Mouse (Mus musculus) heart, embryonic 14.5 days (tissue): Measurements from ENCODE around the gene Ift43. TPM values are rescaled to one million over a fixed set of nuclear protein-coding genes. Genes with fewer than 3 reads are reported as not detected.
A peak's percentile ranks its signal among the peaks of the same experiment; 100 is the strongest.

Source experiments
- ATAC-seq: fragments of 200-750 bp; cut with Nextera tagmentation; 2 replicates; pipeline ENCODE4 v1.8.0; 2017; ENCODE audit warnings: low read depth, moderate TSS enrichment; ENCODE audit not compliant: insufficient number of reproducible peaks, insufficient read depth, low FRiP score
- H3K27ac ChIP-seq, 2 experiments: fragments of 200-500 bp in 1 of 2; fragments of 300-500 bp in 1 of 2; sonication (generic) in 1 of 2; replicated peaks in 1 of 2; 2 replicates each; pipeline ENCODE4 v1.5.1; 2012 to 2014; ENCODE audit warnings: low read depth in 2 of 2, low read length in 2 of 2, control low read depth in 1 of 2, mild to moderate bottlenecking in 1 of 2, mixed read lengths in 1 of 2; ENCODE audit not compliant: control insufficient read depth in 1 of 2, insufficient read depth in 1 of 2
- H3K27me3 ChIP-seq: fragments of 300-500 bp; sonication (generic); 2 replicates; pipeline ENCODE4 v1.6.1; 2014; ENCODE audit warnings: mild to moderate bottlenecking, low read length, control low read depth; ENCODE audit not compliant: control insufficient read depth, insufficient read depth
- H3K36me3 ChIP-seq: fragments of 300-500 bp; sonication (generic); 2 replicates; pipeline ENCODE4 v1.6.1; 2014; ENCODE audit warnings: mild to moderate bottlenecking, control low read depth, low read length, mixed read lengths; ENCODE audit not compliant: control insufficient read depth, insufficient read depth
- H3K4me1 ChIP-seq, 2 experiments: fragments of 200-500 bp in 1 of 2; fragments of 300-500 bp in 1 of 2; sonication (generic) in 1 of 2; 2 replicates each; pipeline ENCODE4 v1.6.1; 2012 to 2014; ENCODE audit warnings: low read length in 2 of 2, control low read depth in 1 of 2, mixed read lengths in 1 of 2; ENCODE audit not compliant: control insufficient read depth in 2 of 2, insufficient read depth in 2 of 2
- H3K4me2 ChIP-seq: fragments of 300-500 bp; sonication (generic); 2 replicates; pipeline ENCODE4 v1.6.1; 2014; ENCODE audit warnings: mild to moderate bottlenecking, low read length
- H3K4me3 ChIP-seq, 2 experiments: fragments of 200-500 bp in 1 of 2; fragments of 300-500 bp in 1 of 2; sonication (generic) in 1 of 2; 2 replicates each; pipeline ENCODE4 v1.5.1; 2012 to 2014; ENCODE audit warnings: low read length in 2 of 2, mild to moderate bottlenecking in 2 of 2, control low read depth in 1 of 2, low read depth in 1 of 2, moderate library complexity in 1 of 2; ENCODE audit not compliant: control insufficient read depth in 1 of 2, insufficient read depth in 1 of 2
- H3K9ac ChIP-seq: fragments of 300-500 bp; sonication (generic); 2 replicates; pipeline ENCODE4 v1.6.1; 2014; ENCODE audit warnings: mild to moderate bottlenecking, low read length
- H3K9me3 ChIP-seq: fragments of 300-500 bp; sonication (generic); 2 replicates; pipeline ENCODE4 v1.6.1; 2016; ENCODE audit warnings: low read length, control low read depth; ENCODE audit not compliant: control insufficient read depth
- WGBS: fragments of 180-500 bp; shearing (Covaris S2); extraction: QIAGEN DNeasy Blood & Tissue Kit; methylation state at CpG from one replicate; pipeline ENCODE4 v1.1.7; 2014; 5-methylcytosine and 5-hydroxymethylcytosine counted together
- polyA plus RNA-seq: library from polyadenylated mRNA; unstranded; fragments of >200 nt; fragmentation: Nextera tagmentation; extraction: Ambion mirVana; gene quantifications from 2 replicates; pipeline ENCODE4 v1.2.1, GENCODE M21; 2014

Gene Ift43
- polyA plus RNA-seq, 1 experiment from 2014 or later = 142 TPM

- WGBS = 83% methylated on average over 8 of the region's 8 CpGs
- no peak overlapping the region for H3K4me3 ChIP-seq
- no peaks in the 10 kb centered on the region for H3K9me3 ChIP-seq
- no peak for ATAC-seq
- no peaks in the 10 kb centered on the region for H3K27me3 ChIP-seq
- no peak overlapping the region for H3K9ac ChIP-seq
- peaks cover 4% of the 10 kb centered on the region; the same call in 1 of the 2 replicates for H3K36me3 ChIP-seq
- no peak overlapping the region for H3K27ac ChIP-seq
- no peak overlapping the region for H3K4me2 ChIP-seq
- H3K4me1 ChIP-seq = peaks cover 9 to 11% of the 10 kb centered on the region in 2 experiments
Observed at GRCm38 (mm10) chr12:86129005-86129404, 46.7 kb downstream of the Ift43 start.

- Histone ChIP-seq H3K4me1 (peaks cover 9 to 12% of the 10 kb centered on the region in 2 experiments), H3K9ac (no peak overlapping the region; the same call in 1 of the 2 replicates), H3K4me2 (0 out of 2 replicates have a peak overlapping the region, but pooled peaks have one; percentile 6), H3K4me3 (no peak overlapping the region), H3K27ac (peak overlapping the region; percentile 8 to 16; a peak in 1 of 4 replicates), H3K9me3 (no peaks in the 10 kb centered on the region), H3K36me3 (peaks cover 4% of the 10 kb centered on the region; the same call in 1 of the 2 replicates), H3K27me3 (no peaks in the 10 kb centered on the region)
- no peak for ATAC-seq
- WGBS = 41% methylated on average over 10 of the region's 10 CpGs
Observed at GRCm38 (mm10) chr12:86129696-86130095, 47.4 kb downstream of the Ift43 start.

DNA sequence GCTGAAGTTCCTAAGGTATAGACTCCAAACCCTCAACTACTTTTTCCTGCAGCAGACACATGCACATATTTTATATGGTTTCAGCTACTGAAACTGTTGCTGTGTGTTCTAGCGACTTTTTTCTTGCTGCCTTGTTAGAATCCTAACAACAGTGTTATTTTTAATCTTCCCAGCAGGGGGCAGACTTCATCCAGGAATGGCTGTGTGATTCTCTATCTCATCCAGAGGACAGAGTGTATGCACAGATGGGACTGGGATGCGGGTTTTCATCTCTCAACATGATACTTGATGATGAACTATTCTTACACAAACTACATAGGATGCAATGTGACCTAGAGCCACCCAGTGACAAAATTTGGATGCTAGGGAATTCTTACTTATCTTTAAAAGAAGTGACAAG, 50.5 kb downstream of the Ift43 start:
- 26% methylated on average over 2 of the region's 2 CpGs for WGBS
- Histone ChIP-seq H3K9me3 (no peaks in the 10 kb centered on the region), H3K36me3 (no peaks in the 10 kb centered on the region), H3K4me1 (peaks cover 22 to 26% of the 10 kb centered on the region in 2 experiments), H3K27me3 (no peaks in the 10 kb centered on the region), H3K4me2 (no peak overlapping the region), H3K4me3 (no peak overlapping the region), H3K9ac (no peak overlapping the region), H3K27ac (no peak overlapping the region)
- ATAC-seq = no peak

GRCm38 (mm10) chr12:86135691-86136090, 53.4 kb downstream of the Ift43 start:
- Histone ChIP-seq H3K27ac (no peak overlapping the region), H3K9ac (no peak overlapping the region), H3K9me3 (no peaks in the 10 kb centered on the region), H3K4me3 (no peak overlapping the region), H3K4me2 (no peak overlapping the region), H3K27me3 (no peaks in the 10 kb centered on the region), H3K4me1 (peaks cover 13 to 15% of the 10 kb centered on the region in 2 experiments), H3K36me3 (peaks cover 16% of the 10 kb centered on the region; the same call in 1 of the 2 replicates)
- WGBS = 65% methylated on average over 4 of the region's 4 CpGs
- ATAC-seq = no peak

DNA sequence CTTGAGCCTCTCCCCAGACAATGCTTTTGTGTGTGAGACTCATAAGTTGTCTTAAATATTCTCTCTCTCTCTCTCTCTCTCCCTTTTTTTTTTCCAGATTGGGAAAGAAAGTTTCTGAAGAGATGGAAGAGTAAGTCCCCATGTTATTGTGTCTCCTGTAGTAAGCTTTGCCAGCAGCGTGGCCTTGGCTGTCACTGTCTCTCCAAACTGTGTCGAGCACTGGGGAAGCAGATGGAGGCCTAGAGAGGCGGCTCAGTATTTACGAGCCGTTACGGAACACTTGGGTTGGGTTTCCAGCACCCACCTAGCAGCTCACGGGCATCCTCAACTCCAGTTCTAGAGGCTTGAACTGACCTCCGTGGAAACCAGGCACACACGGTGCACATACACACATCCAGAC, 56.4 kb downstream of the Ift43 start:
- Histone ChIP-seq H3K4me1 (peaks cover 13 to 15% of the 10 kb centered on the region in 2 experiments), H3K4me3 (no peak overlapping the region), H3K36me3 (peaks cover 32% of the 10 kb centered on the region), H3K4me2 (no peak overlapping the region), H3K9me3 (no peaks in the 10 kb centered on the region), H3K9ac (no peak overlapping the region), H3K27me3 (no peaks in the 10 kb centered on the region), H3K27ac (no peak overlapping the region)
- no peak for ATAC-seq
- WGBS = 91% methylated on average over 9 of the region's 9 CpGs

- no peak overlapping the region for H3K4me2 ChIP-seq
- H3K4me1 ChIP-seq = no peaks in the 10 kb centered on the region
- H3K4me3 ChIP-seq = no peak overlapping the region
- H3K9me3 ChIP-seq = no peaks in the 10 kb centered on the region
- whole genome bisulfite sequencing = 74% methylated on average over 1 of the region's 1 CpGs
- H3K9ac ChIP-seq = no peak overlapping the region
- no peaks in the 10 kb centered on the region for H3K27me3 ChIP-seq
- ATAC-seq = no peak
- peaks cover 43% of the 10 kb centered on the region for H3K36me3 ChIP-seq
- H3K27ac ChIP-seq = no peak overlapping the region
Observed at GRCm38 (mm10) chr12:86142389-86142788, 60.0 kb downstream of the Ift43 start.

GRCm38 (mm10) chr12:86146246-86146645, 63.9 kb downstream of the Ift43 start:
- Histone ChIP-seq H3K9me3 (peaks cover 6% of the 10 kb centered on the region; the same call in 1 of the 2 replicates), H3K36me3 (peaks cover 30% of the 10 kb centered on the region), H3K4me1 (no peaks in the 10 kb centered on the region), H3K4me3 (no peak overlapping the region), H3K27ac (no peak overlapping the region), H3K4me2 (no peak overlapping the region), H3K27me3 (no peaks in the 10 kb centered on the region), H3K9ac (no peak overlapping the region)
- ATAC-seq = no peak
- 92% methylated on average over 3 of the region's 3 CpGs for WGBS

GRCm38 (mm10) chr12:86148271-86148670, 65.9 kb downstream of the Ift43 start:
- Histone ChIP-seq H3K27me3 (no peaks in the 10 kb centered on the region), H3K4me1 (peaks cover 14 to 16% of the 10 kb centered on the region in 2 experiments), H3K9me3 (peaks cover 6% of the 10 kb centered on the region; the same call in 1 of the 2 replicates), H3K36me3 (peaks cover 18% of the 10 kb centered on the region), H3K27ac (no peak overlapping the region), H3K4me3 (no peak overlapping the region), H3K9ac (no peak overlapping the region), H3K4me2 (no peak overlapping the region)
- no peak for ATAC-seq
- WGBS = 57% methylated on average over 6 of the region's 6 CpGs
